Mouse (Mus musculus) kidney, postnatal 14 days (tissue): ENCODE results near the gene Usf2.

Source experiments
- DNase-seq: peaks from one replicate; pipeline ENCODE4 v3.0.0; 2022; ENCODE audit warnings: mixed read lengths

The Usf2 gene

DNA sequence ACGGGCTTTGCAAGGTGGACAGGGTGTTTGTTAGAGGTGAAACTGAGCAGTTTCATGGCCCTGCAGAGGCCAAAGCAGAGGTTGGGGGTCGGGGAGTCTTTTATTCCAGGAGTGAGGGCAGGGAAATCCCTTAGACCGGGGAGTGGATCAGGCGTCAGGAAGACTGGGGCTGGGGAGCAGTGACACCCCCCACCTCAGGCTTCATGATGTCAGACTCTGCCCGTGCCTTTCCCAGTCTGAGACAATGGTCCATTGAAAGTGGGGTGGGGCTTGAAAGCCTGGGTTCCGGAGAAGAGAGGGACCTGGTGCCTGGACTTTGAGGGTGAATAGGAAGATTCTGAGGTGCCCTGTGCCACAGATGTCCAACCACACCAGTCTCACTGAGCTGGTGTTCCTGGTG, 39.9 kb downstream of the Usf2 start:
- no peak for DNase-seq

DNA sequence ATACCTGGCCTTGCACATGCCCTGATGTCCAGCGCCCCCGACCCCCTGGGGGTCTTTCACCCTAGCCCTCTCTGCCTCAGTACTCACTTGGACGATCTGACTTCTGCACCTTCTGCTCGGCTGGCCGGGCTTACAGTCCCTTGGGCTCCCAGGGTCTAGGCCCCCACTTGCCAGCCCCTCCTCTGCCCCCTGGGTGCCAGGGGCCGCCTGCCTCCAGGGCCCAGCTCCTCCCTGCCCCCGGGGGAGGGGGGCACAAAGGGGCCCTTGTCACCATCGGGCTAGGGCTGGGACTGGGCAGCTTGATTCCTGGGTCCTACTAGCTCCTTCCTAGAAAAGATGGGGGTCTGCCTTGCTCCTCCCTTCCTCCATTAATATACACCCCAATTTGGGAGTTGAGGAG, 41.9 kb downstream of the Usf2 start, which contains the start of gene Mag:
Mag (minus strand) TSS at position 142 of the 400 bp plus-strand sequence.
- no peak for DNase-seq

DNA sequence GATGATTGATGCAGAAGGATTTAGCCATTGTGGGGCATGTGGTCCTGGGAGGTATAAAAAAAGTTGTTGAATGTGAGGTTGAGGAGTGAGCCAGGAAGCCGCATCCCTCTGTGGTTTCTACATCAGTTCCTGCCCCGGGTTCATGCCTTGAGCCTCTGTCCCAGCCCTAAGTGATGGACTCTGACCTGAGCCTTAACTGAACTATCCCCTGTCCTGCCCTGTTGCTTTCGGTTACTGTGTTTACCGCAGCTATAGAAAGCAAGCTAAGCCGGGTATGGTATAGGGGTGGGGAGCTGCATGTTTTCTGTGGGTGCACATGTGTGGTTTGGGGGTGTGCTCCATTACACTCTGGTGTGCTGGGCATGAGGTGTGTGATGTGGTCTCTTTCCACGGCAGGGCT, 46.8 kb downstream of the Usf2 start:
- DNase-seq = no peak

DNA sequence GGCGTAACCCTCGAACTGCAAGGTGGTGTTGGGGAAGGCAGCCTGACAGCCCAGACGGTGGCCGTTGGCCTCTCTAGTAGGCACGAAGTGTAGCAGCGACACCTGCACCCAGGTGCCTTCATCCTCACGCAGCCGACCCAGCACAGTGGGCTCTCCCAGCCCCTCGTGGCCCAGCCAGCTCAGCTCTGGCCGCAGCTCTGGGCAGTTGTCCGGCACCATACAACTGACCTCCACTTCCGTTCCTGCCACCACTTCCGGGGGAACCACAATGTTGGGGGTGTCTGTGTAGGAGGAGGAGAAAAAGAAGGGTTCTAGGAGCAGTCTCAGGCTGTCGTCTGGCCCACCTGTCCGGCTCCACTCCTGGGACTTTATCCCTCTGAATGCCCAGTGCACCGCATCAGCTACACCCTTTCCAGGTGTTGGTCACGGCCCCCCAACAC, 47.6 kb downstream of the Usf2 start:
- no peak for DNase-seq

DNA sequence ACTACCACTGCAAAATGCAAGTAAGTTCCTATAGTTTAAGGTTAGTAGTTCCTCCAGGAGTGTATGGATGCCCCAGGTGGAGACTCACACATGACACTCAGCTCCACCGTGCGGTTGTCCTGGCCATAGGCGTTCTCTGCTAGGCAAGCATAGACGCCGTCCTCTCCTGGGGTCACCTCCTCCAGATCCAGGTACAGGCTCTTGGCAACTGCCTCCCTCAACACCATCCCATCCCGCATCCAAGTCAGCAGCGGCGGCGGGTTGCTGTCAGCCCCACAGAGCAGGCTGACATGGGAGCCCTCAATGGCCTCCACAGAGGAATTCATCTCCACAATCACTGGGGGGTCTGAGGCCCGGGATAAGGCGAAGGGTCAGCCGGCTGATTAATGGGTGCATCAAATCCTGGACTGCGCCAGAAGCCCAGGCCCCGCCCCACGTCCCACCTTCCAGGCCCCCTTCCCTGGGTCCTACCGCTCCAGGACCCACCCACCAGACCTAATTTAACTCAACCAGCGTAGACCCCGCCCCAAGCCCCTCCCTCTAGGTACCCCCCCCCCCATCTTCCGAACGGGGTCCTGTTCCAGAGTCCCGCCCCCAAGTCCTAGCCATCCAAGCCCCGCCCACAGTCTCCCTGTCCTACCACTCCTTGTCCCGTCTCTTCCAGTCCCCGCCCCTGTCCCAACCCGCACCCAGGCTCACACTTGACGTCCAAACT, 48.2 kb downstream of the Usf2 start:
- peak; percentile 29 for DNase-seq

DNA sequence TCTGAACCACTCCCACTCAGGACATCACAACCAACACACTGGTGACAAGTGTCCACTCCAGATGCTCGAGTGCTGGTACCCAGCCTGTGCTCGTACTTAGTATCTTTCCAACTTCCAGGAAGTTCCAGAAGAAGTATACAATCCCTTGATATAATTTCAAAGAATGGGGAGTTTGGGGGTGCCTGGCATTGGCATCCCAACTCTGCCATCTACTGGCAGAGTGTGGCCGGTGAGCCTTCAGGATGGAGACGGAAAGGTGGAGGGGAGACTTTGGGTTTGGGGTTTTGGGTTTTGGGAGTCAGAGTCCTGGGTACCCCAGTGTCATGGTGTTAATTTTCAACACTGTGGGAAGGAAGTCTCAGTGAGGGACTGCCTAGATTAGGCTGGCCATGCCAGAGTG, 52.6 kb downstream of the Usf2 start:
- DNase-seq = peak; percentile 24
